Mouse (Mus musculus): Measurements from ENCODE around the gene Pla1a.
"Not testable (repeated sequence)": the region's sequence is repeated elsewhere in the genome, so short reads cannot be mapped to it uniquely, and the experiment has no call there.

The Pla1a gene

DNA sequence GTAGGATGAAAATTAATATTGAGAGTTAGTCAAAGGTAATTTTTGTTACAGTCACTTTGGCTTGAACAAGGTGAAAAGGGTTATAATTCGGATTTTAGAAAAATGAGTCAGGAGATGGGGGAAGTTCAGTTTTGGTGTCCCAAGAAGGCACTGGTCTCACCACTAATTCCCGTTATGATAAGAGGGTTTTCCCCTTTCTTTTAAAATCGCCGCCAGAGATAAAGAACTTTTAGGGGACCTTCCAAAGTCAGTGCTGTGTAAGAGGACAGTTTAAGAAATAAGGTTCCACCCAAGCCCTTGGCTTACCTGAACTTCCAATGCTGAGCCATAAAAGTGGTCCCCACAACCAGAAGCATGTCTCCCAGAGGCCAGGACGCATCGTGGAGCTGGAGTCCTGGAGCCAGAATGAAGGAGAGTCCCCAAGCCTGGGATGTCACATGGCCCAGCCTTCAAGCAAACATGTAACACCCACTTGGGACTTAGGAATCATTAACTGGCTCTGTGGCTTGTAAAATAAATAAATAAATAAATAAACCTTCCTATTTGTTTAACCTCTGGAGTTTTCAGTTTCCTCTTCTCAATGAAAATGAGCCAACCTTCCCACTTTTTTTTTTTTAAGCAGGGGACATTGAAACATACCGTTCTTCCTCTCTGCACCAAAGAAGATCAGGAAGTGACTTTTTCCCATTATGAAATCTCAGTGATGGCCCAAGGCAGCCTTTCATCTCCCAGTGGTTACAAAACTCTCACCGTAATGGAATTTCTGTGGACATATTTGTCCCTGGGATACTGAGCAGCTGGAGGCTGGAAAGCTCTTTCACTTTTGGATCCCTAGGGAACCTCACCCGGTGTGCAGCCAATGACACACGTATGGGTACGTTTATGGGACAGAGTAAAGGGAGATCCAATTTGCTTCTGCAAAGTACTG is at the start of gene Pla1a:
TSS of gene Pla1a (minus strand) at position 648 of the 928 bp plus-strand sequence.
- DNase-seq, result no peak

DNA sequence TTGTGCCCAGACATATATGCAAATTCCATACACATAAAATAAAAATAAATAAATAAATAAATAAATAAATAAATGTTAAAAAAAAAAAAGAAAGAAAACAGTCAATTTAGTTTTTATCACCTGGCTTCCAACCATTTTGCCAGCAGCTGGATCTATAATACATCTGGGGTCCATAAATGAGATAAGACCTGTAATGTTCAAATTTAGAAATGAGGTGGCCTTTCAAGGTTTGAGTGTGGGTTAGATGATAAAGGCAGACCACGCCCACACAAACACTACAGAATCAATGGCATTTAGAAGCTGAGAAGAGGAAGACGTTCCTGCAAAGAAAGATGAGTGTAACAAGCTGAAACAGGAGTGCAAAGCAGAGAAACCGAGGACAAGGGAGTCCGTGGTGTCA is 48.4 kb upstream of the Pla1a start:
- DNase-seq, result no peak

DNA sequence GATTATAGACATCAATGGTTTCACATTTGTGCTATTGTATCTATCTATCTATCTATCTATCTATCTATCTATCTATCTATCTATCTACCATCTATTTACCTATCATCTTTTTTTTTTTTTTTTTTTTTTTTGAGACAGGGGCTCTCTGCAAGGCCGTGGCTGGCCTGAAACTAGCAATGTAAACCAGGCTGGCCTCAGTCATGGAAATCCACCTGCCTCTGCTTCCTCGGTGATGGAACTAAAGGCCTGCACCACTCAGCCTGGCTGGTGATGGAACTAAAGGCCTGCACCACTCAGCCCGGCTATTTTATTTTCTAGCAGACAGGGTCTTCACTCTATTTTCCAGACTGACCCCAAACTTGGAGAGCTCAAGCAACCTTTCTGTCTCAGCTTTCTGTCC is 45.4 kb upstream of the Pla1a start:
- no peak for DNase-seq

DNA sequence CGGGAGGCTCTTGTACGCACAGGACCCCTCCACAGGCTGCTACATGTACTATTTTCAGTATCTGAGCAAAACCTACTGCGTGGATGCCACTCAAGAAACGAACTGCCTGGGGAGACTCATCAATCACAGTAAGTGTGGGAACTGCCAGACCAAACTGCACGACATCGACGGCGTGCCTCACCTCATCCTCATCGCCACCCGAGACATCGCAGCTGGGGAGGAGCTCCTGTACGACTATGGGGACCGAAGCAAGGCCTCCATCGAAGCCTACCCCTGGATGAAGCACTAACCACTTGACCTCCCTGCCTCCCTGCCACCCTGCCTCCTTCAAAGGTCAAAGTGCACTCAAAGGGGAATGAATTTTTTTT is 44.3 kb upstream of the Pla1a start:
- not testable (repeated sequence) for DNase-seq

DNA sequence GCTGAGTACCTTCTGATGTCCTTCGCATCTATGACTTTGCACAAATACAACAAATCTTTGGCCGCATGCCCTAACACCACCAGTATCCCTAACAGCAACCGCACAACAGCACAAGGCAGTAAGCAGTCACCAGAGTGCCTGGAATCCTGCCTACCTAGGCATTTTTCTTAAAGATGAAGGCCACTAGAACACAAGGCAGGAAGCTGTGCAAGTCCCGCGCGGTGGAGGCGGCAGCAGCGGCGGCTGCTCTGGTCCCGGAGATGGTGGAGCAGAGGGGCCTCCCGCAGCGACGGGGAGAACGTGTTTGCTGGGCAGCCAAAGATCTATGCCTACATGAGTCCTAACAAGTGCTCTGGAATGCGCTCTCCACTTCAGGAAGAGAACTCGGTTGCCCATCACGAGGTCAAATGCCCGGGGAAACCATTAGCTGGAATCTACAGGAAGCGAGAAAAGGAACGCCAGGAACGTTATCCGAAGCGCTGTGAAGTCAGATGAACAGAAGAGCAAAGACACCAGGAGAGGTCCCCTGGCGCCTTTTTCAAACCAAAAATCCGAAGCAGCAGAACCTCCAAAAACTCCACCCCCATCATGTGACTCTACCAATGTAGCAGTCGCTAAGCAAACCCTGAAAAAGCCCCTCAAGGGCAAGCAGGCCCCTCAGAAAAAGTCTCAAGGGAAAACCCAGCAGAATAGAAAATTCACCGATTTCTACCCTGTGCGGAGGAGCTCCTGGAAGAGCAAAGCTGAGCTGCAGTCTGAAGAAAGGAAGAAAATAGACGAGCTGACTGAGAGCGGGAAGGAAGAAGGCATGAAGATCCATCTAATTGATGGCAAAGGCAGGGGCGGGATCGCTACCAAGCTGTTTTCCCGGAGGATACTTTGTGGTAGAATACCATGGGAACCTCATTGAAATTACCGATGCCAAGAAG is 43.6 kb upstream of the Pla1a start:
- peak; percentile 65 for DNase-seq

DNA sequence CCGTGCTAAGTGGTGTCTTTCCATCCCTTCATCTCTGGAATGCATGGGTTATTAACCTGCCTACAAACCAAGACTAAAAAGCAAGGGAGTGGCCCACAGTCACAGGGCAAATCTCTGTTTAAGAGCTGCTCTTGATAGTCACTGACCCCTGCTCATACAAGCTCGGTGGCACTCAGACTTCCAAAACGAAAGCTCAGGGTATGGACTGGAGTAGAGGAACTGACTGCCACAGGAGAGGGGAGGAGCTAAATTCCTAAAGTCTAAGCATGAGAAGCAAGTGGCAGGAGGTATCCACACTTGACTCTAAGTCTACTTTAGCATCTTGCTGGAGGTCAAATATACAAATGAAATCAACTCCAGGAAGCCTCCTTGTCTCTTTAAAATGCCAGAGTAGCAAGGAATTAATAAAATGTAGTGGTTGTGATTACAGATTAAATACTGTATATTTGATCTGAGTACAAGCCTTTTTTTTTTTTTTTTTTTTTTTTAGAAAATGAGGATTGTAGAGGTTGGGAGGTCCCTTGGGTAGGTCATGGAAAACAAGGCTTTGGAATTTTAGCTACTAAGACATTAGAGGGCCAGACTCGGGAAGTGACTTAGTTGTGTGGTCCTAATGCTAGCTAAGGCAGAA is 42.9 kb upstream of the Pla1a start:
- DNase-seq, result no peak

DNA sequence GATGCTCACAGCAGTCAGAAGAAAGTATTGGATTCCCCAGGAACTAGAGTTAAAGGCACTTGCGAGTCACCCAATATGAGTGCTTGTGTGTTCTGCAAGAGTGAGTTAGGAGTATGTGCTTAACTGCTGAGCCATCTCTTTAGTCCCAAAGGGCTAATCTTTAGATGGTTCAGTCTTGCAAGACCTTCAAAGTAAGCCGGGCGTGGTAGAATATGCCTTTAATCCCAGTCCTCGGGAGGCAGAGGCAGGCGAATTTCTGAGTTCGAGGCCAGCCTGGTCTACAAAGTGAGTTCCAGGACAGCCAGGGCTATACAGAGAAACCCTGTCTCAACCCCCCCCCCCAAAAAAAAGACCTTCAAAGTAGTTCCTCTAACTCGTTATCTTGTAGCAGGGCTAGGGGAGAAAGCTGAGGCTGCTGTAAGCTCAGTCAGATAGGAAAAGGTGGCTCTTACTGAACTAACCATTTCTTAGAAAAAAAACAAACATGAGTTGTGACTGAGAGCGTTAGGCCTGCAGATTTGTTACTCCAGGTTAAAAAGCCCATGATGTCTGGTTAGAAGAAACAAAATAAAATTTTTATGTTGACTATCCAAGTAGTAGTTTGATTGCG is 41.8 kb upstream of the Pla1a start:
- DNase-seq, result no peak

DNA sequence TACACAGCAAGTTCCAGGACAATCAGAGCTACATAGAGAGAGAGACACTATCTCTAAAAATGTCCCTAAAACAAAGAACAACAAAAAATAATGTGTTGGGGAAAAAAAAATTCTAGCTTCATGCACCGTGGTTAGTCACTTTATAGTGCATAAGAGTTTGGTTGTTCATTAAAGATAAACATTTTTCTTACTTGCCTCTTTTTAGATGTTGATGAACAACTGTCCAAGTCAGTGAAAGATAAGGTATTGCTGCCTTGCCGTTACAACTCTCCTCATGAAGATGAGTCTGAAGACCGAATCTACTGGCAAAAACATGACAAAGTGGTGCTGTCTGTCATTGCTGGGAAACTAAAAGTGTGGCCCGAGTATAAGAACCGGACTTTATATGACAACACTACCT is 40.7 kb upstream of the Pla1a start:
- no peak for DNase-seq

DNA sequence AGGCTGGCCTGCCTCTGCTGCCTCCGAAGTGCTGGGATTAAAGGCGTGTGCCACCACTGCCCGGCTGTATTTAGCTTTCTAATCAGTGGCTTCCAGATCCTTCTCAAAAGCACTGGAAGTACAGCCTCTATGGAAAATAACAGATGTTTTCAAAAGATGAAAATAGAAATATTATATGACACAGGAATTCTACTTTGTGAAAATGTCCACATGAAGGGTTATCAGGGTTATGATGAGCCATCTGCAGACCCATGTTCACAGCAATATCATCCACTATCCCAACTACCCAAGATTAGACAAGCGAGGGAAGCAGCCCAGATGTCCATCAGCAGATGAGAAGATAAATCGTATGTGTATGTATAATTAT is 39.5 kb upstream of the Pla1a start:
- no peak for DNase-seq

DNA sequence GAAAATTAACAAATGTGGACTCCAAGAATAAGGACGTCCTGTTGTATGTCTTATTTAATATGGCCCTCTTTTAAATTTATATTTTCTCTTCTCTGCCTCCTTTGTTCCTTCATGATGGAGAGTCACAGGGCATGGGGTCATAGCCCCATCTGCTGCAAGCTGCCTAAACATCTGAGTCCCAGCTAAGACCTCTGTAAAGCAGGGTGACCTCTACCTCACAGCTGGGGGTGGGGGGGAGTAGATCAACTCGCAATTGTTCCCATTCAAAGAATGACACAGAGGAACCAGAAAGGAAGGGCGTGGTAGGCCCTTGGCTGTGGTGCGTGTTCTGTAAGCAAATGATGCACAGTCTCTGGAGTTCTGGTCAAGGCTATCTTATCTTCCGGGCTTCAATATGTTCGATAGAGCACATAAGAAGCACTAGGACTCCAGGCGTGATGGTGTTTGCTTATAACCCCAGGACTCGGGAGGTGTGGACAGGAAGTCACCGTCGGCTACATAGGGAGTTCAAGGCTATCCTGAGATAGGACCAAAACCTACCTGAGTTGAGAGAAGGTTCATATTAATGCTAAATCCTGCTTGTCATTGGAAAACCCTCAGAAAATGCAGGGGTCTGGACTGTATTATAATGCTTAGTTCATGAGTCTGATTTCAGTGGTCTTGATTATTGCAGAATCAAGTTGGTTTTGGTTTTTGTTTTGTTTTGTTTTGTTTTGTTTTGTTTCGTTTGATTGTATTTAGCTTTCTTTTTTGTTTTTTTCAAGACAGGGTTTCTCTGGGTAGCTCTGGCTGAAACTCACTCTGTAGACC is 39.0 kb upstream of the Pla1a start:
- DNase-seq, result no peak

DNA sequence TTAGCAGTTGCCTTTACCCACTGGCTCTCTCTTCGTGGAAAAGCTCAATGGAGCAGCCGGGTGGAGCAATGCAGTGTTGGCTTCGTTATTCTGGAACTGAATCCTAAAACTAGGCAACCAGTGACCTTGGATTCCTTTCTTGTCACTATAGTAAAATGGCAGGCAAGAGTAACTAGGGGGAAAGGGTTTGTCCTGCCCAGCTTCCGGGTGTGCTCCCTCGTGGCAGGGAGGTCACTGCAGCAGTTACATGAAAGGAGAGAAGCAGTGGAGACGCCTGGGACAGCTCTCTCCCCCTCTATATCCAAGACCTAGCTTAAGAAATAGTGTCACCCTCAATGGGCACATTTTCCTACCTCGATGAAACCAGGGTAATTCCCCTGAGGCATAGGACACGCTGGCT is 36.5 kb upstream of the Pla1a start:
- no peak for DNase-seq

DNA sequence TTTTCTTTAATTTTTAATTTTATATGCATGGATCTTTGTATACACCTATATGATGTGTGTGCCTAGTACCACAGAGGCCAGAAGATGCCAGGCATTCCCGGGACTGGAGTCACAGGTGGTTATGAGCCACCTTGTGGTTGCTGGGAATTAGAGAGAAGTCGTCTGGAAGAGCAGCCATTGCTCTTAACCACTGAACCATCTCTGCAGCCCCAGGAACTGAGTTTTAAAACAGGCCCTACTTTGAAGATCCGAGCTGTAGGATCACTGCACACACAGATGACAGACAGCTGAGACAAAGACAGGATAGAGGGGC is 35.7 kb upstream of the Pla1a start:
- no peak for DNase-seq

DNA sequence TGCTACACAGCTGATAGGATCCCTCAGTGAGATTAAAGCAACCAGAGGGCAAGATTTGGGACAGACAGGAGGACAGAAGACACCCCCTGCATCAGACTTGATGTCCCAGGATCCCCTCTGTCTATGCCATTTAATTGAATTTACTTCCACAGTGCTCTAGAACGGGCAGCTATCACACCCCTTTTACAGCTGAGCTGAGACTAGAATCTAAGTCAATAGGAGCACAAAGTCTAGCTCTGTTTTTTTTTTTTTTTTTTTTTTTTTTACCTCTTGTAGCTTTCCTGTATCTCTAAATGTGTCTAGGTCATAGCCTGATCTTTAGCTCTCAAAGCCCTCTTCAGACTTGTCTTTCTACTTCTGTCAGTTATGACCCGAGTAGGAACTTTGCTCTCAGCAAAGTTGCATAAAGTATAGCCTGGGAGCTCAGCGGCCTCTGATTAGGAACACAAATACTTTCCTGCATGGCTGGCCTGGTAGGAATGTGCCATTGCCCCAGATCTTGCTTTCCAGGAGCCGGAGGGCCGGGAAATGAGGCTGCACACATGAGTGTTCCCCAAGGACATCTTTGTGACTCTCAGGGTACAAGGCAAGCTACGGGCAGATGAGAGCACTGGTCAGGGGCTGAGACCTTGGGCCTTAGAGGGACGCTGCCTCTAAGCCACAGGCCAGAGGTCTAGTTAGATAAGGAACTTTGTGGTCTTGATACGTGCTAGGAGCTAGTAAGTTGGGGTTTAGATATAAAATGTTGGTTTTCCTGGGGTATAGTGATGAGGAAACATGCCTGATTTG is 35.2 kb upstream of the Pla1a start:
- DNase-seq, result no peak

DNA sequence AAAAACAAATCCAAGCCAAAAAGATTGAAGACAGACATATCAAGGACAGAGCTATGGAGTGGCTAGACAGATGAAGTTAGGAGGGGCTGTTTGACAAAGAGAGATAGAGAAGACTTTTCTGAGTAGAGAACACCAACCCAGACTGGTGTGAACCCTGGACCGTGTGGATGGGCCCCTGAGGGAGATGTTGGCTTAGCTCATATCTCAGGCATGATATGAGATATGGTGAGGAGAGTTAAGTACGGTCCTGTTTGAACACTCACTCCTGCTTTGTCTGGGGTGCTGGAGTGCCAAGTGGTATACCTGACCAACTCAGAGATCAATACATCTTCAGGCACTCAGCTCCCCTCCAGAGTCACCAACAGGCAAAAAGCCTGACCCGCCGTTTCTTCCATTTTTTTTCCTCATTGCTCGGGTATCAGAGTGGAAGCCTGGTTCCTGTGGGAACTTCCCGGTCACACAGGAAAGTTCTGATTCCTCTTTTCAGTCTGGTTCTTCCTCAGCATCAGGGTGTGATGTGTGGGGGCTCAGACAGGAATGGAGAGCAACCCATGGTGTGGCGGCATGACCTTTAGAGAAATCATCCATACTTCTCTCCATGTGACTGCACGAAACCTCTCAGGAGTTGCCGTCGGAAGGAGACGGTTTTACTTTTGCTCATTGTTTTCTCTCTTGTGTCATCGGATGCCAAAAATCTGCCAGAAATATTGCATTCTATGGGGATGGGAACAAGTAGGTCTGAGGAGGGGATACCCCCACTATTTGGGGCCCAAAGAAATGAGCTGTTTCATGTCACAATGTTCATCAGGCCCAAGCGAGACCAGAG is 34.4 kb upstream of the Pla1a start:
- DNase-seq, result no peak

DNA sequence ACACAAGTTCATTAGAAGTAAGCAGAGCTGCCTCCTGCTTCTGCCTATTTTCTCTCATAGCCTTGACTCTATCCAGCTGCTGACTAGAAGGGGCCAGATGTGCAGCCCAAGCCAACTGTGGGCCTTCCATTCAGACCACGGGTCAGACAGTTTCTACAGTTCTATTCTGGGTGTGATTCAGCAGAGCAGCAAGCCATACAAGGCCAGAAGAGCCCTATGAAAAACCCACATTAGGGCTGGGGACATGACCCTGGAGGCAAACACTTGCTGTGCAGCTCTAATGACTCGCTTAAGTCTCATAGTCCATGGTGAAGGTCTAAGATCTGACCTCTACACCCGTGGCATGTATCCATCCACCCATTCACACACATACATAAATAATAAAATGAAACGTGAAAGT is 33.1 kb upstream of the Pla1a start:
- DNase-seq, result no peak

DNA sequence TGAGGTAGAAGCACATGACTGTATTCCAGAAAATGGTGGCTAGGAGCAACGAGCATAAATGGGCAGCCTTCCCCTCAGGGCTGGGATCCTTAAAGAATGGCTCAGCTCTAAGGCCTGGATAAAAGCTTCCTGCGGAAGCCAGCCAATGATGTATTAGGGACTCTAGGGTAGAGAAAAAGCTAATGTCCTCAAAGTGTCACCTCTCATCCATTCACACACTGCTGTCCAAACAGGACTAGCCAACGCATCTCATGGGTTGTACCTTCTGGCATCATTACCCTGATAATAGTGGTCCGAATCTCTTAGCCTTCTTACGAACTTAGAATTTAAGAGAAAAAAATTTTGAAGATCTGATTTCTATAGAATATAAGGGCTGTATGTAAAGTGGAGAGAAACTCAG is 30.4 kb upstream of the Pla1a start:
- DNase-seq, result no peak

DNA sequence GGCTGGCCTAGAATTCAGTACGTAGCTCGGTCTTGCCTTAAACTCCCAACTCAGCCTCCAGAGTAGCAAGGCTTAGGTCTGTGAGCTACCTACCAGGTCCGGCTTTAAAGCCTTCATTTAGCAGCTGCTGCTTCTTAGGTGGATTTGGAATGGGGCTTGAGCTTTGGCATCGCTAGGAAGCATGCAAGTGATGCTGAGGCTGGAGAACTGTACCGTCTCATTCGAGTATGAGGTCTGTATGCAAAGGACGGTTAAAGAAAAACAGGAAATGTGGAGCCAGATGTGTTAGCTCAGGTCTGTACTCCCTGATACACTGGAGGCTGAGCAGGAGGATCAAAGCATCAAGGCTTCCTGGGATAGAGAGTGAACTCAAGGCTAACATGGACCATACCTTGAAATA is 29.2 kb upstream of the Pla1a start:
- DNase-seq, result no peak

DNA sequence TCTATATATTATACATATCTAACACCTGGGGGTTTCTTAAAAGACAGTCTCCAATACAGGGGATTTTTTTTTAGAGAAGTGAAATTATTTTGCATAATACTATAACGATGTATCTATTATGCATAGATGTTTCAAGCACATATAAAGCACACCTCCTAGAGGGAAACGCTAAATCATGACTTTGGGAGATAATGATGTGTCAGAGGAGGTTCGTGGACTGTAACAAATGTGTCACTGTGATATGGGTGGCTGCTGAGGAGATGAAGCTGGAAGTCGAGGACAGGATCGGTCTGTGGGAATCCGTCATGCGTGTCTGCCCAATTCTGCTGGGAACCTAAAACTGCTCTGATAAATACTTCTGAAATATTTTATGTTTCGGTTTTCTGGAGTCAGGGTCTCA is 28.8 kb upstream of the Pla1a start:
- no peak for DNase-seq

DNA sequence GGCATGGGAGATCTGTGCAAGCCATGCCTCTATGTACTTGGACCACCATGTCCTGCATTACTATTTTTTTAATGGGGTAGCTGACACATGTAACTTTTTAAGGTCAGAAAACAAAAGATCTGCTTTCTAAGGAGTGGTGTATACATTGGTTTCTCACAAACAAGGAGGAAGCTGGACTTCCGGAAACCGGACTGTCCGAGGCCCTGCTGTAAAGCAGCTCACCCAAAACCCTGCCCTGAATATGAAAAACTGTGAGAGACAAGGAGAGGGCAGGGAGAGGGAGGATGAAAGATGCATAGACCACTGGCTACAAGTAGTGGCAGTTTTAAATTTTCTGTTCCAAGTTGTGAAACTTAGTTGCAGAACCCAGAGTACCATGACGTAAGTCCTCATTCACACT is 27.0 kb upstream of the Pla1a start:
- no peak for DNase-seq

DNA sequence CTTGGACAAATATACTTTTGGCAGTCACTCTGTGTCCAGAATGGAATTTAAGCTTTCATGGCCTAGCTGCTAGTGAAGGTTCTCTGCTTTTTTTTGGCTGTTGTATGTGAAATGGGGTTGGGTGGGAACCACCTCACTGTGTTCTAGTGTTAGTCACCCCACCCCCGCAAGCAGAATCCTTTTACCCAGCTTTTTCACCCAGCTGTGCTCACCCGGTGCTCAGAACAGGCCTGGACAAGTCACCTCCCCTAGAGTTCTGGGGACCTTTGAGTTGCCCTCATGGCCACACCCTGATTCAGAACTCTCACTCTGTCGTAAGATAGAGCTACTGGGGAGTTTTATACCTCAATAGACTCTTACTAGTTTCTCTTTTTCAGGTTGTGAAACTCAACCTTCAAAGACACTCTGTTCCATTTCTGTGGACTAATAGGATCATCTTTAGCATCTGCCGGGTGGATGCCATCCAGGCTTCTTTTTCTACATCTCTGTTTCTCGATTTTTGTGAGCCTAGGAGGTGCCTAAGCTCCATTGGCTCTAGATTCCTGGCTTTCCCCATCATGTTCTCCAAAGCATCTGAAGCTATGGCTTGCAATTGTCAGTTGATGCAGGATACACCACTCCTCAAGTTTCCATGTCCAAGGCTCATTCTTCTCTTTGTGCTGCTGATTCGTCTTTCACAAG is 25.8 kb upstream of the Pla1a start:
- no peak for DNase-seq
